In the genomic region with DNA sequence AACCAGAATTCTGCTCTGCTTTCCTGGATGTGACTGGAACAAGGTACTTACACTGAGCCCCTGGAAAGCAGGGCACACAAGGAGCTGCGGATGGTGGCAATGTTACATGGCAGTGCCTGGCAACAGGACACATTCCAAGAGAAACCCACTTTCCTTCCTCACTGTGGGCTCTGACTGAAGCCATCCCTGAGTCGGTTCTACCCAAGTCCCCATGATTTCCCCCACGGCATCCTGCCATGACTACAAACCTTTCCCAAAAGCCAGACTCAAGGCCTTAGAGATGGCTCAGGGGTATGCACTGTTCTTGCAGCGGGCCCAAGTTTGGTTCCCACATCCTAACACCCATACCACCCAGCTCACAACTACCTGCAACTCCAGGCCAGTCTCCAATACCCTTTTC, we compare ENCODE assay signal across 16 mouse cellular contexts.
"Had no signal": no experiment of that assay in that cellular context is flagged by ENCODE, and none has a peak within 500 bp of the region (broad histone marks: within the 10 kb centered on the region; RNA-seq: fewer than 3 reads in every experiment).

No protein-coding gene starts in this region.

- H3K27me3 ChIP-seq: limb, embryonic 15.5 days; liver, embryonic 12.5 days; midbrain, embryonic 12.5 days; neural tube, embryonic 13.5 days; neural tube, embryonic 15.5 days had no signal

- H3K27ac ChIP-seq: limb, embryonic 15.5 days; liver, embryonic 12.5 days; liver, embryonic 14.5 days; midbrain, embryonic 12.5 days; neural tube, embryonic 13.5 days; neural tube, embryonic 15.5 days had no signal

- H3K4me3 ChIP-seq: limb, embryonic 15.5 days; liver, embryonic 12.5 days; midbrain, embryonic 12.5 days; myocyte; neural tube, embryonic 13.5 days; neural tube, embryonic 15.5 days had no signal

- DNase-seq: lung, adult 18-20 months; lung, embryonic 14.5 days; lung, postnatal 10 days; lung, postnatal 4 days; midbrain, embryonic 14.5 days; retina, postnatal 1 day; right cerebral cortex, adult 18-20 months; right cerebral cortex, postnatal 14 days; spleen, adult 18-20 months had no signal

- H3K4me1 ChIP-seq: limb, embryonic 15.5 days; liver, embryonic 12.5 days; midbrain, embryonic 12.5 days; neural tube, embryonic 13.5 days; neural tube, embryonic 15.5 days had no signal

- H3K9ac ChIP-seq: limb, embryonic 15.5 days; liver, embryonic 12.5 days; liver, embryonic 14.5 days; lung, embryonic 14.5 days; midbrain, embryonic 12.5 days; neural tube, embryonic 13.5 days; neural tube, embryonic 15.5 days had no signal
